Mouse (Mus musculus) CD4-positive, CD25-positive, alpha-beta regulatory T cell, adult 9 weeks (primary cell): ENCODE data around the gene Tent2. TPM values are rescaled to one million over a fixed set of nuclear protein-coding genes. Genes with fewer than 3 reads are reported as not detected.

Experiments
- polyA plus RNA-seq: library from polyadenylated mRNA; unstranded; fragments of 100-300 nt; shearing (Covaris generic); gene quantifications from one replicate; pipeline ENCODE4 v1.2.1, GENCODE M21; 2017

Tent2 gene
- polyA plus RNA-seq: 12.8 TPM

GRCm38 (mm10) chr13:93191831-93192645 is at the start of gene Tent2:
Tent2 (minus strand) TSS chr13:93192385.

GRCm38 (mm10) chr13:93144336-93145167 is 47.6 kb downstream of the Tent2 start, which contains the start of gene Cmya5:
Cmya5 (minus strand) TSS chr13:93144724.

Other genes with a start within 250 kb of the Tent2 start
- gene Cmya5, start 47.7 kb downstream of the Tent2 start, polyA plus RNA-seq: 0.89 TPM
- 1.9 TPM for gene Homer1, start 107.2 kb upstream of the Tent2 start, polyA plus RNA-seq